Mouse (Mus musculus) CH12.LX (cell line): ENCODE measurements around the gene Elfn2.

ENCODE experiments used
- BHLHE40 ChIP-seq: IDR thresholded peaks from 2 replicates; pipeline ENCODE4 v1.6.1; 2011; ENCODE audit warnings: mild to moderate bottlenecking, low read depth, low read length, improper control_type of control experiment
- CTCF ChIP-seq, 2 experiments: IDR thresholded peaks in 1 of 2; conservative IDR thresholded peaks in 1 of 2; 2 replicates each; pipeline ENCODE4 v1.5.1; 2011 to 2012; ENCODE audit warnings: low read depth in 2 of 2, low read length in 2 of 2, improper control_type of control experiment in 1 of 2, inconsistent platforms in 1 of 2, mild to moderate bottlenecking in 1 of 2, moderate library complexity in 1 of 2
- EP300 ChIP-seq: IDR thresholded peaks from 2 replicates; pipeline ENCODE4 v1.6.1; 2011; ENCODE audit warnings: low read length, improper control_type of control experiment
- MAX ChIP-seq: IDR thresholded peaks from 2 replicates; pipeline ENCODE4 v1.6.1; 2011; ENCODE audit warnings: low read length, improper control_type of control experiment
- MAZ ChIP-seq: IDR thresholded peaks from 2 replicates; pipeline ENCODE4 v1.6.1; 2012; ENCODE audit warnings: low read depth, mild to moderate bottlenecking, inconsistent platforms, low read length, improper control_type of control experiment, moderate library complexity
- MEF2A ChIP-seq: IDR thresholded peaks from 2 replicates; pipeline ENCODE4 v1.6.1; 2014; ENCODE audit warnings: low read depth, mild to moderate bottlenecking, inconsistent platforms, low read length, improper control_type of control experiment, borderline replicate concordance
- POLR2A ChIP-seq: IDR thresholded peaks from 2 replicates; pipeline ENCODE4 v1.6.1; 2011; ENCODE audit warnings: low read depth, mild to moderate bottlenecking, improper control_type of control experiment, low read length
- RAD21 ChIP-seq: IDR thresholded peaks from 2 replicates; pipeline ENCODE4 v1.6.1; 2011; ENCODE audit warnings: low read depth, mild to moderate bottlenecking, low read length, improper control_type of control experiment, moderate library complexity
- SIN3A ChIP-seq: IDR thresholded peaks from 2 replicates; pipeline ENCODE4 v1.6.1; 2012; ENCODE audit warnings: low read length, improper control_type of control experiment, inconsistent platforms
- TBP ChIP-seq: conservative IDR thresholded peaks from 2 replicates; pipeline ENCODE4 v1.6.1; 2011; ENCODE audit warnings: low read depth, low read length, improper control_type of control experiment
- TCF12 ChIP-seq: IDR thresholded peaks from 2 replicates; pipeline ENCODE4 v1.6.1; 2014; ENCODE audit warnings: low read depth, mild to moderate bottlenecking, inconsistent platforms, low read length, improper control_type of control experiment
- ZC3H11A ChIP-seq: IDR thresholded peaks from 2 replicates; pipeline ENCODE4 v1.6.1; 2012; ENCODE audit warnings: low read depth, mild to moderate bottlenecking, inconsistent platforms, low read length, improper control_type of control experiment
- ZMIZ1 ChIP-seq: IDR thresholded peaks from 2 replicates; pipeline ENCODE4 v1.6.1; 2012; ENCODE audit warnings: low read depth, mild to moderate bottlenecking, inconsistent platforms, low read length, improper control_type of control experiment
- ZNF384 ChIP-seq: IDR thresholded peaks from 2 replicates; pipeline ENCODE4 v1.6.1; 2012; ENCODE audit warnings: low read depth, low read length, improper control_type of control experiment, inconsistent platforms

- TF ChIP-seq SIN3A: no peak
- TF ChIP-seq CTCF (conservative IDR thresholded peaks at IDR 0.05 in 1 of 2, IDR thresholded peaks at IDR 0.05 in 1 of 2; ENCODE audit: low read depth in 2 of 2, low read length in 2 of 2): no peak
- TF ChIP-seq MAX: no peak
- no peak for TF ChIP-seq POLR2A
- TF ChIP-seq BHLHE40: no peak
- TF ChIP-seq ZC3H11A: no peak
- no peak for TF ChIP-seq EP300
- TF ChIP-seq TBP: no peak
- no peak for TF ChIP-seq ZNF384
- no peak for TF ChIP-seq TCF12
- TF ChIP-seq RAD21: no peak
- no peak for TF ChIP-seq ZMIZ1
- no peak for TF ChIP-seq MAZ
- TF ChIP-seq MEF2A: no peak
Observed at GRCm38 (mm10) chr15:78716936-78717335, 1.6 kb downstream of the Elfn2 start.
